Mouse (Mus musculus) neural tube, embryonic 11.5 days (tissue): ENCODE results near the gene Ginm1. TPM values are rescaled to one million over a fixed set of nuclear protein-coding genes. Genes with fewer than 3 reads are reported as not detected.

Experiments
- ATAC-seq: fragments of 200-750 bp; cut with Nextera tagmentation; 2 replicates; pipeline ENCODE4 v1.8.0; 2017; ENCODE audit warnings: moderate number of reproducible peaks, mild to moderate bottlenecking, moderate TSS enrichment, moderate library complexity; ENCODE audit not compliant: insufficient read depth, low FRiP score, low TSS enrichment
- DNase-seq: peaks from one replicate; pipeline ENCODE4 v3.0.0-alpha.2; 2015; ENCODE audit warnings: low spot score
- H3K27ac ChIP-seq: fragments of 300-500 bp; sonication (generic); 2 replicates; pipeline ENCODE4 v1.5.1; 2014; ENCODE audit warnings: low read depth, mild to moderate bottlenecking, low read length
- H3K27me3 ChIP-seq: fragments of 300-500 bp; sonication (generic); 2 replicates; pipeline ENCODE4 v1.6.1; 2014; ENCODE audit warnings: mild to moderate bottlenecking, low read length, mixed read lengths; ENCODE audit not compliant: control insufficient read depth, insufficient read depth
- H3K36me3 ChIP-seq: fragments of 300-500 bp; sonication (generic); 2 replicates; pipeline ENCODE4 v1.6.1; 2014; ENCODE audit warnings: mild to moderate bottlenecking, low read length, moderate library complexity, mixed read lengths; ENCODE audit not compliant: control insufficient read depth, insufficient read depth
- H3K4me1 ChIP-seq: fragments of 300-500 bp; sonication (generic); 2 replicates; pipeline ENCODE4 v1.6.1; 2014; ENCODE audit warnings: low read length, mixed read lengths; ENCODE audit not compliant: control insufficient read depth, insufficient read depth
- H3K4me2 ChIP-seq: fragments of 300-500 bp; sonication (generic); 2 replicates; pipeline ENCODE4 v1.6.1; 2014; ENCODE audit warnings: low read depth, mild to moderate bottlenecking, moderate library complexity
- H3K4me3 ChIP-seq: fragments of 300-500 bp; sonication (generic); 2 replicates; pipeline ENCODE4 v1.5.1; 2014; ENCODE audit warnings: low read depth, low read length
- H3K9ac ChIP-seq: fragments of 300-500 bp; sonication (generic); 2 replicates; pipeline ENCODE4 v1.6.1; 2014; ENCODE audit warnings: mild to moderate bottlenecking, low read length
- H3K9me3 ChIP-seq: fragments of 300-500 bp; sonication (generic); 2 replicates; pipeline ENCODE4 v1.6.1; 2016; ENCODE audit warnings: low read length; ENCODE audit not compliant: control insufficient read depth
- WGBS: fragments of 180-500 bp; shearing (Covaris S2); extraction: QIAGEN DNeasy Blood & Tissue Kit; methylation state at CpG from one replicate; pipeline ENCODE4 v1.1.7; 2014; 5-methylcytosine and 5-hydroxymethylcytosine counted together
- polyA plus RNA-seq: library from polyadenylated mRNA; unstranded; fragments of >200 nt; fragmentation: Nextera tagmentation; extraction: Ambion mirVana; gene quantifications from 2 replicates; pipeline ENCODE4 v1.2.1, GENCODE M21; 2014

Ginm1 gene
- polyA plus RNA-seq, 1 experiment from 2014 or later = 50.7 TPM

DNA sequence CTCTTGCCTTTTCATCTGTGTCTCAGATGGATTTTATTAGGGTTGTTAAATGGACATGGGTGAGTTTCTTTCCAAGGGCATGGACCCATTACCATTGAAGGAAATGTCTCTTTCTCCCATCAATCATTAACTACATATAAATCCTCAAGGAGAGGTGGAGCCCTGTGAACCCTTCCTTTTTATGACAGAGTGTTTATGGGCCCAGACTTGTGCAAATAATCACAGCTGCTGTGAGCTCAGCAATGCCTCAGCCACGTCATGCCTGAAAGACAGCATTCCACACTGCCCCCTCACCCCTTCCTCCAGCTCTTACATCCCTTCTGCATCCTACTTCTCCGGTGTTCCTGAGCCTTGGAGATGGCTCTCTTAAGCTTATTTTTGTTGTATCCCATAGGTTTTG is 5.3 kb downstream of the Ginm1 start:
- Histone ChIP-seq H3K9ac (no peak overlapping the region), H3K4me3 (no peak overlapping the region), H3K36me3 (peaks cover 4% of the 10 kb centered on the region; the same call in 1 of the 2 replicates), H3K4me1 (0 out of 2 replicates have a peak, but pooled peaks cover 3% of the 10 kb centered on the region), H3K9me3 (no peaks in the 10 kb centered on the region), H3K27ac (no peak overlapping the region), H3K27me3 (no peaks in the 10 kb centered on the region), H3K4me2 (no peak overlapping the region)
- no peak for DNase-seq
- WGBS = 43% methylated on average over 2 of the region's 2 CpGs
- no peak for ATAC-seq

GRCm38 (mm10) chr10:7781214-7781613 is 11.4 kb downstream of the Ginm1 start:
- no peak overlapping the region; the same call in 1 of the 2 replicates for H3K9ac ChIP-seq
- DNase-seq = no peak

GRCm38 (mm10) chr10:7780238-7781176 is 12.1 kb downstream of the Ginm1 start:
- Histone ChIP-seq H3K27me3 (no peaks in the 10 kb centered on the region), H3K9me3 (no peaks in the 10 kb centered on the region), H3K27ac (no peak overlapping the region), H3K9ac (peak overlapping the region; percentile 67), H3K4me2 (peak overlapping the region; percentile 81), H3K4me1 (no peaks in the 10 kb centered on the region; the same call in 1 of the 2 replicates), H3K36me3 (no peaks in the 10 kb centered on the region), H3K4me3 (peak overlapping the region; percentile 74)
- ATAC-seq (peak; percentile 91), DNase-seq (peak; percentile 89)
- WGBS = under 1% methylated on average over 63 of the region's 77 CpGs

More at GRCm38 (mm10) chr10:7781214-7781613, 11.4 kb downstream of the Ginm1 start:
- Histone ChIP-seq H3K4me1 (no peaks in the 10 kb centered on the region; the same call in 1 of the 2 replicates), H3K36me3 (no peaks in the 10 kb centered on the region), H3K27ac (no peak overlapping the region), H3K4me2 (peak overlapping the region; percentile 42), H3K4me3 (peak overlapping the region; percentile 74), H3K9me3 (no peaks in the 10 kb centered on the region), H3K27me3 (no peaks in the 10 kb centered on the region)
- peak; percentile 20; the same call in 1 of the 2 replicates for ATAC-seq
- 51% methylated on average over 3 of the region's 3 CpGs for WGBS

GRCm38 (mm10) chr10:7779751-7780237 is 12.8 kb downstream of the Ginm1 start:
- Histone ChIP-seq H3K36me3 (no peaks in the 10 kb centered on the region), H3K27ac (no peak overlapping the region), H3K4me2 (peak overlapping the region; percentile 81), H3K9me3 (no peaks in the 10 kb centered on the region), H3K4me1 (no peaks in the 10 kb centered on the region; the same call in 1 of the 2 replicates), H3K9ac (peak overlapping the region; percentile 67), H3K4me3 (peak overlapping the region; percentile 74), H3K27me3 (no peaks in the 10 kb centered on the region)
- 21% methylated on average over 6 of the region's 7 CpGs for WGBS
- DNase-seq (no peak), ATAC-seq (no peak)

GRCm38 (mm10) chr10:7778361-7778760 is 14.3 kb downstream of the Ginm1 start:
- no peak overlapping the region for H3K27ac ChIP-seq
- 97% methylated on average over 3 of the region's 3 CpGs for WGBS
- H3K27me3 ChIP-seq = no peaks in the 10 kb centered on the region
- no peak overlapping the region for H3K4me3 ChIP-seq
- no peaks in the 10 kb centered on the region; the same call in 1 of the 2 replicates for H3K4me1 ChIP-seq
- no peak for DNase-seq
- no peak overlapping the region for H3K4me2 ChIP-seq
- peaks cover 6% of the 10 kb centered on the region for H3K36me3 ChIP-seq
- no peak for ATAC-seq
- H3K9ac ChIP-seq = no peak overlapping the region
- H3K9me3 ChIP-seq = no peaks in the 10 kb centered on the region

GRCm38 (mm10) chr10:7775421-7775820 is 17.2 kb downstream of the Ginm1 start:
- Histone ChIP-seq H3K36me3 (peaks cover 7% of the 10 kb centered on the region), H3K27ac (no peak overlapping the region), H3K9me3 (no peaks in the 10 kb centered on the region), H3K4me3 (no peak overlapping the region), H3K4me2 (no peak overlapping the region), H3K9ac (no peak overlapping the region), H3K27me3 (no peaks in the 10 kb centered on the region), H3K4me1 (no peaks in the 10 kb centered on the region; the same call in 1 of the 2 replicates)
- WGBS = 92% methylated on average over 8 of the region's 8 CpGs
- DNase-seq (no peak), ATAC-seq (no peak)

DNA sequence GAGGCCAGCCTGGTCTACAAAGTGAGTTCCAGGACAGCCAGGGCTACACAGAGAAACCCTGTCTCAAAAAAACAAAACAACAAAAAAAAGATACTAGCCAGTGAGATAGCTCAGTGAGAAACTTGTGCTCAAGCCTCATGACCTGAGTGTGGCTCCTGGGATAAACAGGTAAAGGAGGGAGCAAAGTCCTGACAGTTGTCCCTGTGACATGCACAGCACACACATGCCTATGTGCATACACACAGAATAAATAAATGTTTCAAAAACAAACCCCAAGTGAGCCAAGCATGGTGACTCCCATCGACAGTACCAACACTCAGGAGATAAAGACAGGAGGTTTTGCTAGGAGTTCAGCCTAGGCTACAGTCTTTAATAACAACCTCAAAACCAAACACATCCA is 19.9 kb downstream of the Ginm1 start:
- Histone ChIP-seq H3K27ac (no peak overlapping the region), H3K4me1 (no peaks in the 10 kb centered on the region), H3K4me3 (no peak overlapping the region), H3K9ac (no peak overlapping the region), H3K9me3 (no peaks in the 10 kb centered on the region), H3K27me3 (no peaks in the 10 kb centered on the region), H3K4me2 (no peak overlapping the region), H3K36me3 (peaks cover 7% of the 10 kb centered on the region)
- 97% methylated on average over 1 of the region's 1 CpGs for WGBS
- ATAC-seq = no peak
- DNase-seq = no peak

DNA sequence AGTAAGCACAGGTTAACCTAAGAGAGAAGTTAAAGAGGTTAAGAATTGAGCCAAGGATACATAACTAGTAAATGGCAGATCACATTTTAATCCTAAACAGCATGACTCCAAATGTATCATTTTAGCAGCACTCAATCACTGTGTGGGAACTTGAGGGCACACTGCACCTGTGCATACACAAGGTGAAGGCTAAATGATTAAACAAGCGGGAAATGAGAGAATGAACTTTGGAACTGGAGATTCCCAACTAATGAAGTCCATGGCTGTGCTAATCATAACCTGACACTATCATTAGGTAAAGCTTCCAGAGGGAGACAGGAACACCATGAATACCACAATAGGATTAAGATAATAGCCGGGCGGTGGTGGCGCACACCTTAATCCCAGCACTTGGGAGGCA is 20.3 kb downstream of the Ginm1 start:
- Histone ChIP-seq H3K9ac (no peak overlapping the region), H3K9me3 (no peaks in the 10 kb centered on the region), H3K4me2 (no peak overlapping the region), H3K36me3 (peaks cover 7% of the 10 kb centered on the region), H3K27ac (no peak overlapping the region), H3K4me1 (no peaks in the 10 kb centered on the region), H3K27me3 (no peaks in the 10 kb centered on the region), H3K4me3 (no peak overlapping the region)
- DNase-seq (no peak), ATAC-seq (no peak)
- 91% methylated on average over 4 of the region's 4 CpGs for WGBS
